Mouse (Mus musculus): ENCODE measurements around the gene Pebp1.

- TF ChIP-seq GATA1 (IDR thresholded peaks at IDR 0.05; ENCODE audit: borderline replicate concordance, low read length) (no peak), FLI1 (IDR thresholded peaks at IDR 0.05; ENCODE audit: low read length) (no peak)
These were observed 2.7 kb upstream of the Pebp1 start for GRCm38 (mm10) chr5:117290081-117290480.
